Mouse (Mus musculus) 3T3-L1 (cell line): ENCODE measurements around the gene Prdm11.
A peak's percentile ranks its signal among the peaks of the same experiment; 100 is the strongest.

Source experiments
- DNase-seq: peaks from one replicate; pipeline ENCODE4 v3.0.0-alpha.2; 2015; ENCODE audit warnings: low read depth, low spot score

Prdm11 gene

GRCm38 (mm10) chr2:93045818-93046508 lies at the start of gene Prdm11:
TSS of gene Prdm11 (minus strand) at chr2:93046167.
- DNase-seq: peak; percentile 25

- DNase-seq: no peak
Measured at GRCm38 (mm10) chr2:93092347-93092746, 46.4 kb upstream of the Prdm11 start.

GRCm38 (mm10) chr2:93091679-93092078 lies 45.7 kb upstream of the Prdm11 start:
- DNase-seq: no peak

GRCm38 (mm10) chr2:93089379-93090089 lies 43.6 kb upstream of the Prdm11 start:
- DNase-seq: no peak

- no peak for DNase-seq
Measured at GRCm38 (mm10) chr2:93088006-93088405, 42.0 kb upstream of the Prdm11 start.

- DNase-seq: no peak
Measured at GRCm38 (mm10) chr2:93085291-93086027, 39.5 kb upstream of the Prdm11 start.

- no peak for DNase-seq
Measured at GRCm38 (mm10) chr2:93084481-93084880, 38.5 kb upstream of the Prdm11 start.

GRCm38 (mm10) chr2:93083317-93083716 lies 37.4 kb upstream of the Prdm11 start:
- DNase-seq: no peak

GRCm38 (mm10) chr2:93082846-93083245 lies 36.9 kb upstream of the Prdm11 start:
- DNase-seq: no peak

- no peak for DNase-seq
Measured at GRCm38 (mm10) chr2:93080871-93081608, 35.1 kb upstream of the Prdm11 start.

GRCm38 (mm10) chr2:93079394-93079793 lies 33.4 kb upstream of the Prdm11 start:
- no peak for DNase-seq

GRCm38 (mm10) chr2:93076578-93076955 lies 30.6 kb upstream of the Prdm11 start:
- DNase-seq: no peak

GRCm38 (mm10) chr2:93075738-93076577 lies 30.0 kb upstream of the Prdm11 start:
- peak; percentile 71 for DNase-seq

- DNase-seq: peak; percentile 78
Measured at GRCm38 (mm10) chr2:93071656-93072055, 25.7 kb upstream of the Prdm11 start.

- peak; percentile 59 for DNase-seq
Measured at GRCm38 (mm10) chr2:93068942-93069341, 23.0 kb upstream of the Prdm11 start.

- peak; percentile 65 for DNase-seq
Measured at GRCm38 (mm10) chr2:93063347-93063746, 17.4 kb upstream of the Prdm11 start.

- DNase-seq: peak; percentile 57
Measured at GRCm38 (mm10) chr2:93051873-93052272, 5.9 kb upstream of the Prdm11 start.

- peak; percentile 73 for DNase-seq
Measured at GRCm38 (mm10) chr2:93048601-93049323, 2.8 kb upstream of the Prdm11 start.

- DNase-seq: peak; percentile 12
Measured at GRCm38 (mm10) chr2:93047491-93048050, 1.6 kb upstream of the Prdm11 start.

- DNase-seq: peak; percentile 15
Measured at GRCm38 (mm10) chr2:93047036-93047435, 1.1 kb upstream of the Prdm11 start.
